Mouse (Mus musculus): ENCODE measurements around the gene Ctsw.

The Ctsw gene

GRCm38 (mm10) chr19:5432992-5433852 lies 35.1 kb downstream of the Ctsw start:
- peak; percentile 33 to 56 for DNase-seq (ENCODE audit: low read depth in 2 of 2, low spot score in 2 of 2)

DNA sequence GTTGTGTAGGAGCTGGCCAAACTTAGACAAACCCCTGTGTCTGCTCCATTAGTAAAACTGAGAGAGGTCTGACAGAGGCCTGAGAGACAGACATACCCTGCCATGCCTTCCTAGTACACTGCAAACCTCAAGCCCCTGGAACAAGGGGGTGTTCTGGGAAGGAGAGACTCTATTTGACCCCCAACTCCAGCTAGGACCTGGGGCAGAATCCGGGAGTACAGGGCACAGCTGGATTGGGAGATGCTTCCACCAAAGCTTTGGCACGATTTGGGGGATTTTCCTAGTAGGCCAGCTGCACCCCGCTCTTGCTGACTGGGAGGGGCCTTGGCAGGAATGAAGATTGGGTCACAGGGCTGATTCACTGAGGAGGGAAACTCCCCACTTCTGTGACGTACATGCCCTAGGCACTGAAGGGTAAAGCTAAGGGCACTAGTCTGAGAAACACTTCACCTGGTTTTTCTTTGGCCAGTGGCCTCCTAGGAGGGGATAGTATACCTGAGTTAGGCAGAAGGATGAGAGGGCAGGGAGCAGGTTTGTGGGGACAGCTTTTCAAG lies 36.3 kb downstream of the Ctsw start:
- DNase-seq (ENCODE audit: low read depth in 2 of 2, low spot score in 2 of 2), result no peak

GRCm38 (mm10) chr19:5430408-5430807 lies 37.9 kb downstream of the Ctsw start:
- DNase-seq (ENCODE audit: low read depth in 2 of 2, low spot score in 2 of 2), result no peak

GRCm38 (mm10) chr19:5429806-5430205 lies 38.5 kb downstream of the Ctsw start:
- no peak for DNase-seq (ENCODE audit: low read depth in 2 of 2, low spot score in 2 of 2)

- DNase-seq (ENCODE audit: low read depth in 2 of 2, low spot score in 2 of 2), result no peak
Observed at GRCm38 (mm10) chr19:5429219-5429618, 39.1 kb downstream of the Ctsw start.

DNA sequence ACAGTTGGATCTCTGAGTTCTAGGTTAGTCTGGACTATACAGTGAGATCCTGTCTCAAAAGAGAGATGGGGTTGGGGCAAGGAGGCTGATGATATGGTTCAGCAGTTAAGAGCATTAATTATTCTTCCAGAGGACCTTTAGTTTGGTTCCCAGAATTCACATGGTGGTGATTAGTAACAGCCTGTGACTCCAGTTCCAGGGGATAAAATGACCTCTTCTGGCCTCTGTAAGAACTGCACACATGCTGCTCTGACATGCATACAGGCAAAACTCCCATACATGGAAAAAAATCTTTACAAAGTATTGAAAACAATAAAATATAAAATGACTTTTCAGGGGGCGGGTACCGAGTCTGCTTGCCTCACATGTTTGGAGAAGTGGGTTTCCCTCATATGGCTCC lies 40.2 kb downstream of the Ctsw start:
- peak in 1 of 2 experiments; percentile 56 for DNase-seq (ENCODE audit: low read depth in 2 of 2, low spot score in 2 of 2)

DNA sequence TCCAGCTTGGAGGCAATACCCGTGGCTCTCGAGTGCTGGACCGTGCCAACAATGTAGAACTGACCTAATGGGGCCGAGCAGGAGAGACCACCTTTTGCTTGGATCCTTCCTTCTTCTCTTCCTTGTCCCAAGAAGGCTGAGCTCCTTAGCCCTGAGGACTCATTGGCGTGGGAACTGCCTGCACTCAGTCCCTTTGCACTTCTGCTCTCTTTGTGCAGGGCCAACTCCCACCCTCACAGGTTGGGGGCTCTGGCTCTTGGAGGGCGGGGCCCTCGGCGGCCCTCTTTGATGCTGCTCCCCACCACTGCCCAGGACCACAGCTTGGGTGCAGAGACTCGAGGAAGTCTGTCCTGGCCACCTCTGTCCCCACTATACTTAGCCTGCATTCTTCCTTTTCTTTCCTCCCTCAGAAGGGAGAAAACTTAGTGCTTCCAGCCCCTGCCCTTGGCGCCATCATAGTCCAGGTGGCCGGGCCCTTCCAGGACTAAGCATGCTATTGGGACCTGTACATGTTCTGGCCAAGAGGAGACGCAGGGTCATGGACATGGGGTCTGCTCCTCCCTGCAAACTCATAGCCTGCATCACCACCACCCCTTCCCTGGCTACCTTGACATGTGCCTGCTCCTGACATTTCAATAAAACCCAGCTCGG lies 41.5 kb downstream of the Ctsw start:
- DNase-seq (ENCODE audit: low read depth in 2 of 2, low spot score in 2 of 2), result no peak

DNA sequence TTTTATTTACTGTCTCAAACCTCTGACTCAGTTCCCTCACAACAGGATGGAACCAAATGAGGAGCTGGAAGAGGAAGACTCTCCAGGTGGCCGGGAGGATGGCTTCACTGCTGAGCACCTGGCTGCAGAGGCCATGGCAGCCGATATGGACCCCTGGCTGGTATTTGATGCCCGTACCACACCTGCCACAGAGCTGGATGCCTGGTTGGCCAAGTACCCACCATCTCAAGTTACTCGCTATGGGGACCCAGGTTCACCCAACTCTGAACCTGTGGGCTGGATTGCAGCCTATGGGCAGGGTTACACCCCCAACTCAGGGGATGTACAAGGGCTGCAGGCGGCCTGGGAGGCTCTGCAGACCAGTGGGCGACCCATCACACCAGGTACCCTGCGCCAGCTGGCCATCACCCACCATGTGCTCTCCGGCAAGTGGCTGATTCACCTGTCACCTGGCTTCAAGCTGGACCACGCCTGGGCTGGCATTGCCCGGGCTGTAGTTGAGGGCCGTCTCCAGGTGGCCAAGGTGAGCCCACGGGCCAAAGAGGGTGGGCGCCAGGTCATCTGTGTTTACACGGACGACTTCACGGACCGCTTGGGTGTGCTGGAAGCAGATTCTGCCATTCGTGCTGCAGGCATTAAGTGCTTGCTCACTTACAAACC lies 42.3 kb downstream of the Ctsw start:
- DNase-seq (ENCODE audit: low read depth in 2 of 2, low spot score in 2 of 2), result no peak

- peak; percentile 90 to 92 for DNase-seq (ENCODE audit: low read depth in 2 of 2, low spot score in 2 of 2)
Observed at GRCm38 (mm10) chr19:5424782-5425741, 43.2 kb downstream of the Ctsw start, which contains the start of the genes Drap1 and AI837181. TSS of gene Drap1 (minus strand) at chr19:5424979. TSS of gene AI837181 (plus strand) at chr19:5425144.

DNA sequence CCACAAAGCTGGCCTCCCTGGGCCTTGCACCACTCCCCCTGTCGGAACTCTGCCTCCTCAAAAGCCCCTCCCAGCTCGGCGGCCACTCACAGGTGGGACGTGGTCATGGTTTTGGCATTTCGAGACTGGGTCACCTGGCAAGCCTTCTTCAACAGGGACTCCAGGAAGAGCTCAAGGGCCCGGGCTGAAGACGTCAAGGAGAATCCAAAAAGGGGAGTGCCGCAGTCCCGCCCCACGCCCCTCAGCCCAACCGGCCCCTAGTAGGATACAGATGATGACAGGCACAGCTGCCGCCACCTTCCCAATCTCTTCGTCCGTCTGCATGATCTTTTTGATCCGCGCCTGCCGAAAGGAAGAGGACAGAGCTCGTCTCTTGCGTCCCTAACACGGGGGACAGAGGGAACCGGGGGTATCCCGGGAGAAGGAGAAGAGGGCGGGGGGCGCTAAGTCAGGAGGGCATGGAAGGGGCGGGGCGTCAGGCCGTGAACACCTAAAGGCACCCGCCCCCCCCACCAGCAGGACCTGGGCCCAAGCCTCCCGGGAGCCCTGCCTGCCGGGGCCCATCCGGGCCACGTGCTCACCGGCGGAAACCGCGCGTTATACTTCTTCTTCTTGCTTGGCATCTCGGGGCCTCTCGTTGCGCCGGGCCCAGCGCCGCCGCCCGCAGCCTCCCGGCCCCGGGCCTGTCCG lies 44.1 kb downstream of the Ctsw start:
- peak; percentile 49 to 51 for DNase-seq (ENCODE audit: low read depth in 2 of 2, low spot score in 2 of 2)

GRCm38 (mm10) chr19:5423561-5423960 lies 44.7 kb downstream of the Ctsw start:
- no peak for DNase-seq (ENCODE audit: low read depth in 2 of 2, low spot score in 2 of 2)

DNA sequence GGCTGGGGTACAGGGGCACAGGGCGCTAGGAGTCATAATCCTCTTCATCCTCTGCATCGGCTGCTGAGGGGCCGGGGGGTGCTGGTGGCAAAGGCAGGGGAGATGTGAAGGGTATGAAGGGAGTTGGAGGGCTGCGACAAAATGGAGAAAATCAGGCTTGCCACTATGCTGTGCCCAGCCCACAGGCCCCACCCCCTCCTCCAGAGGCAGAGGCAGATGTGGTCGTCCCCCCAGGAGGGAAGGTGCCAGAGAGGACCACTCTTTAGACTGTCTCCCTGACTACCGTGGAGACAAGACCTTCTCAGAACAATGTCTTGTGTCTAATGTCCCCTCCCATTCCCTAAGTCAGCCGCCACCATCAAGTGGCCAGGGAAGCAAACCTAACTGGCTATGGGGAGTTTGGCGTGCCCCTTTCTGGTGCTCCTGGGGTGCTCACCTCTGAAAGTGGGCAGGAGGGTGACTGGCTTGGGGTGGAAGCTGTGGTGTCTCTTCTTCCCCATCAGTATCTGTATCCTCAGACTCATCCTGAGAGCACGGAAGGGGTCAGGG lies 45.3 kb downstream of the Ctsw start:
- no peak for DNase-seq (ENCODE audit: low read depth in 2 of 2, low spot score in 2 of 2)

- no peak for DNase-seq (ENCODE audit: low read depth in 2 of 2, low spot score in 2 of 2)
Observed at GRCm38 (mm10) chr19:5422267-5422666, 46.0 kb downstream of the Ctsw start.

DNA sequence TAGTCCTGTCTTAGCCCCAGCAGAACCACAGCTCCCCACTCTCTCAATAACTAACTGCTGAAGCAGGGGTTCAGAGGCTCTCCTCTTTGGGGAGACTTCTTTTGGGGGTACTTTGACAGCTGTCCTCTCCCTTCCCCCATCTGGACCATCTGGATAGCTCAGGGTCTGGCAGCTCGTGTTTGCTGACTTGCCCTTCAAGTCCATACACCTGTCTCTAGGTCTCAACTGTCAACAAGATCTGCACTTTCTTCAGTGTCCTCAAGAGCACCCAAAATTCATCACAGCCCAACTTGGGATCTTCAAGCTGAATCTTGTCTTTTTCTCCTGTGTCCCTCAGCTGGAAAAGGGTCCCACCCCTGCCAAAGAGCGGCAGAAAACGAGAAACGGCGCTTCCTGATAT lies 46.5 kb downstream of the Ctsw start:
- DNase-seq (ENCODE audit: low read depth in 2 of 2, low spot score in 2 of 2), result no peak

- DNase-seq (ENCODE audit: low read depth in 2 of 2, low spot score in 2 of 2), result no peak
Observed at GRCm38 (mm10) chr19:5420579-5420978, 47.7 kb downstream of the Ctsw start.

DNA sequence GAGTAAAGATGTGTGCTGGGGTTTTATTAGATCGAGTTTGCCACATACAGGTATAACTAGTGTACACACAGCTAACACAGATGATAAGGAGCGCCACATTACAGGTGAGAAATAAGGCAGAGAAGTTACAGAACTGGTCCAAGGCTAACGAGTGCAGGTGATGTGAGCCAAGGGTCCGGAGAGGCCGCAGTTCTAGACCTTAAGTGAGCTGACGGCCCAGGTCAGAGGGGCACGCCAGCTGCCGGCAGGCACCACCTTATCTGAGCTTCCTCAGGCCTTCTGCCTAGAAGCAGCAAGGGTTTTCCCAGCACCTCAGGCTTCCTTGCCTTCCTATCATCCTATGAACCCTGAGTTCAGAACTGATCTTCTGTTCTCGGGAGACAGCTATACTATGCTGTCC lies 48.7 kb downstream of the Ctsw start:
- DNase-seq (ENCODE audit: low read depth in 2 of 2, low spot score in 2 of 2), result no peak

- DNase-seq (ENCODE audit: low read depth in 2 of 2, low spot score in 2 of 2), result no peak
Observed at GRCm38 (mm10) chr19:5418750-5419466, 49.4 kb downstream of the Ctsw start.
